Mouse (Mus musculus): ENCODE measurements around the gene Nkx6-2.

GRCm38 (mm10) chr7:139595862-139596261, 13.3 kb upstream of the Nkx6-2 start:
- TF ChIP-seq CTCF (IDR thresholded peaks at IDR 0.05; ENCODE audit: low read depth) (no peak), EP300 (IDR thresholded peaks at IDR 0.05; ENCODE audit: low read depth) (no peak)
